Mouse (Mus musculus): ENCODE results near the gene Cfap97d2.

GRCm38 (mm10) chr8:13756480-13756879 lies 50.8 kb downstream of the Cfap97d2 start:
- no peak for TF ChIP-seq EP300 (IDR thresholded peaks at IDR 0.05; ENCODE audit: low read depth)
- no peak for TF ChIP-seq CTCF (IDR thresholded peaks at IDR 0.05; ENCODE audit: low read depth)

Data from heart, postnatal 0 days (tissue).